Comparison of ENCODE assay signal across 7 mouse cellular contexts in genomic region chr3:135690568-135691190, GRCm38 (mm10). TPM values are rescaled to one million over a fixed set of nuclear protein-coding genes. Genes with fewer than 3 reads are reported as not detected.
DNase-seq lines count a peak whose midpoint lies in the region.

No protein-coding gene starts in this region.

- H3K4me3 ChIP-seq in forebrain, embryonic 10.5 days = peak overlapping the region; percentile 90
- peak overlapping the region; percentile 64 for H3K4me3 ChIP-seq in macrophage (ENCODE audit: inconsistent target)

- peaks cover 18% of the 10 kb centered on the region for H3K36me3 ChIP-seq in forebrain, embryonic 10.5 days (replicated peaks)
- no peaks in the 10 kb centered on the region for H3K36me3 ChIP-seq in macrophage (ENCODE audit: inconsistent target)

- intact Hi-C loops in heart, postnatal 10 days (cut with DNase I) = loop anchor here (5.0 kb wide), 1 partner anchor 253 kb away; the partner anchor contains the start of gene Ube2d3

- peaks cover 50% of the 10 kb centered on the region for H3K79me2 ChIP-seq in macrophage (ENCODE audit: inconsistent target)

- under 1% methylated on average over 47 of the region's 47 CpGs for WGBS in forebrain, embryonic 10.5 days
- WGBS in macrophage (ENCODE audit: missing documents) = 1% methylated on average over 25 of the region's 47 CpGs

- DNase-seq in ES-CJ7 (ENCODE audit: low read depth, low spot score) = peak; percentile 38
- DNase-seq in adrenal gland, postnatal 36 days = peak; percentile 59 to 75
- peak; percentile 66 for DNase-seq in forebrain, embryonic 10.5 days (ENCODE audit: extremely low spot score, low spot score)
- peak; percentile 67 to 70 for DNase-seq in heart, postnatal 10 days
- peak; percentile 40 to 69 for DNase-seq in kidney, postnatal 36 days
- peak; percentile 31 for DNase-seq in right cerebral cortex, postnatal 14 days

- peaks cover 11% of the 10 kb centered on the region for H3K9me3 ChIP-seq in forebrain, embryonic 10.5 days

- H3K4me1 ChIP-seq in forebrain, embryonic 10.5 days = peaks cover 43% of the 10 kb centered on the region

- H3K27me3 ChIP-seq in forebrain, embryonic 10.5 days (ENCODE audit: poor library complexity, severe bottlenecking) = peaks cover 9% of the 10 kb centered on the region

- H3K27ac ChIP-seq in forebrain, embryonic 10.5 days = peak overlapping the region; percentile 98
- peak overlapping the region; percentile 52 for H3K27ac ChIP-seq in macrophage

RNA-seq across cellular contexts. Expression of gene Nfkb1, which starts 0.7 kb away (rescaled TPM):
- total RNA-seq in adrenal gland, postnatal 36 days (2021) = 10 to 100 TPM; 55.8 to 58.1 TPM
- 10.9 and 12.8 TPM in 2 replicates for polyA plus RNA-seq in forebrain, embryonic 10.5 days (2016; fragmentation: Nextera tagmentation; extraction: Ambion mirVana)
- 10 to 100 TPM; 49.5 to 52.2 TPM for total RNA-seq in heart, postnatal 10 days (2021)
- 1,000 to 10,000 TPM in 9 of 26 experiments, 100 to 1,000 TPM in 17; 210 to 2,594 (median 315) TPM for total RNA-seq in macrophage (2018; cell fraction: chromatin; rRNA removed)
- 100 to 1,000 TPM in 7 of 26 experiments, 10 to 100 TPM in 19; 65.3 to 373 (median 86.8) TPM for total RNA-seq in macrophage (2018; cell fraction: cytosol; rRNA removed)
- 1,000 to 10,000 TPM in 4 of 26 experiments, 100 to 1,000 TPM in 22; 141 to 1,348 (median 289) TPM for total RNA-seq in macrophage (2018; cell fraction: nucleus; rRNA removed)
- polyA plus RNA-seq in macrophage (2018) = 53.4 to 75.8 TPM (median 67.8 TPM) in 3 replicates

Comparison
In these comparisons a context has a peak if more than half of its experiments do, and no peak if none do; other contexts are left out.
1. Peak in every context shown above with its lines: DNase-seq, H3K4me3 ChIP-seq and H3K27ac ChIP-seq.